Mouse (Mus musculus): ENCODE measurements around the gene OR5BS1P. TPM values are rescaled to one million over a fixed set of nuclear protein-coding genes. Genes with fewer than 3 reads are reported as not detected.

Gene OR5BS1P
- total and polyA plus RNA-seq, 2 experiments, result not detected

- no peaks in the 10 kb centered on the region for H3K79me2 ChIP-seq (ENCODE audit: control insufficient read depth, insufficient read depth, low read length)
- DNase-seq (ENCODE audit: extremely low read depth, low read depth, low spot score), result no peak
- no peak overlapping the region for H3K4me3 ChIP-seq (ENCODE audit: insufficient read depth, low read depth, low read length)
- no peaks in the 10 kb centered on the region for H3K36me3 ChIP-seq (ENCODE audit: control insufficient read depth, insufficient read depth, low read length)
- no peak overlapping the region for H3K27ac ChIP-seq (replicated peaks; ENCODE audit: insufficient read depth, low read depth, low read length)
- TF ChIP-seq POLR2A (IDR thresholded peaks at IDR 0.05; ENCODE audit: extremely low read depth, insufficient read depth, low read length) (no peak), CTCF (IDR thresholded peaks at IDR 0.05; ENCODE audit: low read depth, low read length) (no peak)
- H3K9ac ChIP-seq (ENCODE audit: low read depth, low read length), result no peak overlapping the region
- no peaks in the 10 kb centered on the region for H3K4me1 ChIP-seq (ENCODE audit: control insufficient read depth, insufficient read depth, low read length)
- 81% methylated on average over 3 of the region's 3 CpGs for WGBS
- H3K27me3 ChIP-seq (ENCODE audit: control insufficient read depth, insufficient read depth, low read length), result no peaks in the 10 kb centered on the region
Measured at GRCm38 (mm10) chr15:98444561-98444960, 25.1 kb upstream of the OR5BS1P start.

GRCm38 (mm10) chr15:98448521-98448920 lies 21.2 kb upstream of the OR5BS1P start:
- Histone ChIP-seq H3K27me3 (ENCODE audit: control insufficient read depth, insufficient read depth, low read length) (0 out of 2 replicates have a peak, but pooled peaks cover 3% of the 10 kb centered on the region), H3K36me3 (ENCODE audit: control insufficient read depth, insufficient read depth, low read length) (no peaks in the 10 kb centered on the region), H3K4me1 (ENCODE audit: control insufficient read depth, insufficient read depth, low read length) (no peaks in the 10 kb centered on the region), H3K4me3 (ENCODE audit: insufficient read depth, low read depth, low read length) (no peak overlapping the region), H3K9ac (ENCODE audit: low read depth, low read length) (no peak overlapping the region), H3K27ac (replicated peaks; ENCODE audit: insufficient read depth, low read depth, low read length) (no peak overlapping the region), H3K79me2 (ENCODE audit: control insufficient read depth, insufficient read depth, low read length) (no peaks in the 10 kb centered on the region)
- DNase-seq (ENCODE audit: extremely low read depth, low read depth, low spot score), result no peak
- TF ChIP-seq CTCF (IDR thresholded peaks at IDR 0.05; ENCODE audit: low read depth, low read length) (no peak), POLR2A (IDR thresholded peaks at IDR 0.05; ENCODE audit: extremely low read depth, insufficient read depth, low read length) (no peak)
- WGBS, result 67% methylated on average over 4 of the region's 4 CpGs

DNA sequence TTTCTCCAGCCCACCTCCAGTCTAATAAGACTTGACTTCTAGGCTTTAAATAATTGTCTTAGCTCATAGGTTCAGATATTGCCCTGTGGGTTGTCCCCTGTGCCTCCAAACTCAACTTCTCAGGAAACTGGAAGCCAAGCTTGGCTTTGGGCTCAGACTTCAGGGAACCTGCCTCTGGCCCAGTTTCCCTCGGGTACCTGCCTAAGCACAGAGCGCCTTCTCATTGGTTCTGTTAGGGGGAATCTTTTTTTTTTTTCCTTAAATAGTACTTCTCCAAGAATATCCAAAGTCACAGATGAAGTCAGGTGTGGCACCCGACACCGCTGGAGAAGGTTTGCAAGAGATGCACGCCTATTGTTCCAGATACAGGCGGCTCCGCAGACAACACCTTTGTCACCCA lies 17.4 kb upstream of the OR5BS1P start, which contains the start of gene Olfr281:
Olfr281 (plus strand) TSS at position 301 of the 400 bp plus-strand sequence.
- no peak within 1 kb of the TSS for H3K9ac ChIP-seq (ENCODE audit: low read depth, low read length)
- no peak within 1 kb of the TSS for H3K27ac ChIP-seq (replicated peaks; ENCODE audit: insufficient read depth, low read depth, low read length)
- TF ChIP-seq POLR2A (IDR thresholded peaks at IDR 0.05; ENCODE audit: extremely low read depth, insufficient read depth, low read length) (no peak), CTCF (IDR thresholded peaks at IDR 0.05; ENCODE audit: low read depth, low read length) (no peak)
- no peaks in the 10 kb centered on the region for H3K79me2 ChIP-seq (ENCODE audit: control insufficient read depth, insufficient read depth, low read length)
- no peak within 1 kb of the TSS for H3K4me3 ChIP-seq (ENCODE audit: insufficient read depth, low read depth, low read length)
- 0 out of 2 replicates have a peak, but pooled peaks cover 3% of the 10 kb centered on the region for H3K27me3 ChIP-seq (ENCODE audit: control insufficient read depth, insufficient read depth, low read length)
- no peaks in the 10 kb centered on the region for H3K36me3 ChIP-seq (ENCODE audit: control insufficient read depth, insufficient read depth, low read length)
- DNase-seq (ENCODE audit: extremely low read depth, low read depth, low spot score), result no peak
- no peaks in the 10 kb centered on the region for H3K4me1 ChIP-seq (ENCODE audit: control insufficient read depth, insufficient read depth, low read length)
- WGBS, result 91% methylated on average over 7 of the region's 7 CpGs

DNA sequence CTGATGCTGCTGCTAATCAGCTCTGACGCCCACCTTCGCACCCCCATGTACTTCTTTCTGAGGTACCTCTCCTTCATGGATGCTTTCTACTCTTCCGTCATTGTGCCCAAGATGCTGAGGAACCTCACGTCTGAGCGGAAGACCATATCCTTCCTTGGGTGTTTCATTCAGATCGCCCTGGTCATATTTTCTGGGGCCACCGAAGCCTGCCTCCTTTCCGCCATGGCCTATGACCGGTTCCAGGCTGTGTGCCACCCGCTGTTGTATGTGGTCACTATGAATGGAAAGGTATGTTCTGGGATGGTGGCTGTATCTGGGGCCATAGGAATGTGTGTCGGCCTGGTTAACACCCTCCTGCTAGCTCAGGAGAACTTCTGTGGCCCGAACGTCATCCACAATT lies 1.8 kb downstream of the OR5BS1P start:
- H3K36me3 ChIP-seq (ENCODE audit: control insufficient read depth, insufficient read depth, low read length), result no peaks in the 10 kb centered on the region
- no peaks in the 10 kb centered on the region for H3K79me2 ChIP-seq (ENCODE audit: control insufficient read depth, insufficient read depth, low read length)
- no peak overlapping the region for H3K27ac ChIP-seq (replicated peaks; ENCODE audit: insufficient read depth, low read depth, low read length)
- TF ChIP-seq POLR2A (IDR thresholded peaks at IDR 0.05; ENCODE audit: extremely low read depth, insufficient read depth, low read length), result no peak
- TF ChIP-seq CTCF (IDR thresholded peaks at IDR 0.05; ENCODE audit: low read depth, low read length), result no peak
- no peak overlapping the region for H3K9ac ChIP-seq (ENCODE audit: low read depth, low read length)
- DNase-seq (ENCODE audit: extremely low read depth, low read depth, low spot score), result no peak
- H3K4me1 ChIP-seq (ENCODE audit: control insufficient read depth, insufficient read depth, low read length), result no peaks in the 10 kb centered on the region
- H3K4me3 ChIP-seq (ENCODE audit: insufficient read depth, low read depth, low read length), result no peak overlapping the region
- peaks cover 2% of the 10 kb centered on the region; the same call in 1 of the 2 replicates for H3K27me3 ChIP-seq (ENCODE audit: control insufficient read depth, insufficient read depth, low read length)
- 86% methylated on average over 13 of the region's 13 CpGs for WGBS

DNA sequence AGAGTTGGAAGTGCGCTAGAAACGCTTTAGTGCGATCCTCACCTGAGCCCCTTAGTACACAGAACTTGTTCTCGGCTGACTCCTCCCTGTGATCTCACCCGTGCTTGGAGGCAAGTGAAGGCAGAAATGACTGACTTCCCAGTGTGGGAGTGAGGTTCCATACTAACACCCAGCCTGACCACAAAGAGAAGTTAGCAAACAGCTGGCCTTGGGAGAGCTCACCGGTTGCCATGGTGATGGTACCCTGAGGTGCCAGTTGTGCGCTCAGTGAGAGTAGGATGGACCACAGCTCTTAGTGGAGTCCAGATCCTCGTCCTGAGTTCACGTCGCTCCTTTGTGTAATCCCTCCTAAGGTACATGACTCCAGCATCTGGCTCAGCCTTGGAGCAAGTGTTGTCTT lies 5.3 kb downstream of the OR5BS1P start:
- Histone ChIP-seq H3K4me3 (ENCODE audit: insufficient read depth, low read depth, low read length) (no peak overlapping the region), H3K36me3 (ENCODE audit: control insufficient read depth, insufficient read depth, low read length) (no peaks in the 10 kb centered on the region), H3K4me1 (ENCODE audit: control insufficient read depth, insufficient read depth, low read length) (no peaks in the 10 kb centered on the region), H3K27me3 (ENCODE audit: control insufficient read depth, insufficient read depth, low read length) (no peaks in the 10 kb centered on the region; the same call in 1 of the 2 replicates), H3K9ac (ENCODE audit: low read depth, low read length) (no peak overlapping the region), H3K79me2 (ENCODE audit: control insufficient read depth, insufficient read depth, low read length) (no peaks in the 10 kb centered on the region), H3K27ac (replicated peaks; ENCODE audit: insufficient read depth, low read depth, low read length) (no peak overlapping the region)
- TF ChIP-seq POLR2A (IDR thresholded peaks at IDR 0.05; ENCODE audit: extremely low read depth, insufficient read depth, low read length) (no peak), CTCF (IDR thresholded peaks at IDR 0.05; ENCODE audit: low read depth, low read length) (no peak)
- no peak for DNase-seq (ENCODE audit: extremely low read depth, low read depth, low spot score)
- WGBS, result 77% methylated on average over 10 of the region's 10 CpGs

- WGBS, result 51% methylated on average over 10 of the region's 10 CpGs
- H3K4me3 ChIP-seq (ENCODE audit: insufficient read depth, low read depth, low read length), result no peak overlapping the region
- no peak for DNase-seq (ENCODE audit: extremely low read depth, low read depth, low spot score)
- H3K27ac ChIP-seq (replicated peaks; ENCODE audit: insufficient read depth, low read depth, low read length), result no peak overlapping the region
- no peaks in the 10 kb centered on the region for H3K4me1 ChIP-seq (ENCODE audit: control insufficient read depth, insufficient read depth, low read length)
- no peaks in the 10 kb centered on the region; the same call in 1 of the 2 replicates for H3K27me3 ChIP-seq (ENCODE audit: control insufficient read depth, insufficient read depth, low read length)
- no peak for TF ChIP-seq POLR2A (IDR thresholded peaks at IDR 0.05; ENCODE audit: extremely low read depth, insufficient read depth, low read length)
- TF ChIP-seq CTCF (IDR thresholded peaks at IDR 0.05; ENCODE audit: low read depth, low read length), result peak; percentile 46; the same call in 1 of the 2 replicates
- no peaks in the 10 kb centered on the region for H3K79me2 ChIP-seq (ENCODE audit: control insufficient read depth, insufficient read depth, low read length)
- H3K9ac ChIP-seq (ENCODE audit: low read depth, low read length), result no peak overlapping the region
- H3K36me3 ChIP-seq (ENCODE audit: control insufficient read depth, insufficient read depth, low read length), result no peaks in the 10 kb centered on the region
Measured at GRCm38 (mm10) chr15:98475382-98475781, 5.7 kb downstream of the OR5BS1P start.

All from liver, adult 2 months (tissue).